17 mouse cellular contexts compared by ENCODE assay signal in genomic region chr6:53356328-53356727, GRCm38 (mm10).
"Had no signal": no experiment of that assay in that cellular context is flagged by ENCODE, and none has a peak within 500 bp of the region (broad histone marks: within the 10 kb centered on the region; RNA-seq: fewer than 3 reads in every experiment).

No protein-coding gene starts in this region.

- ATAC-seq: intestine, embryonic 15.5 days; midbrain, embryonic 15.5 days had no signal

- H3K36me3 ChIP-seq: intestine, embryonic 15.5 days; limb, embryonic 12.5 days; lung, embryonic 15.5 days; midbrain, embryonic 10.5 days; midbrain, embryonic 15.5 days; neural tube, embryonic 13.5 days had no signal

- H3K4me1 ChIP-seq: intestine, embryonic 15.5 days; lung, embryonic 15.5 days; midbrain, embryonic 15.5 days; neural tube, embryonic 13.5 days had no signal

- H3K4me2 ChIP-seq: intestine, embryonic 15.5 days; limb, embryonic 12.5 days; lung, embryonic 15.5 days; midbrain, embryonic 15.5 days; neural tube, embryonic 13.5 days had no signal

- H3K27me3 ChIP-seq: intestine, embryonic 15.5 days; limb, embryonic 12.5 days; lung, embryonic 15.5 days; midbrain, embryonic 15.5 days; neural tube, embryonic 13.5 days had no signal

- H3K9me3 ChIP-seq: intestine, embryonic 15.5 days; lung, embryonic 15.5 days; midbrain, embryonic 10.5 days; midbrain, embryonic 15.5 days; neural tube, embryonic 13.5 days had no signal

- H3K27ac ChIP-seq: intestine, embryonic 15.5 days; limb, embryonic 12.5 days; liver, embryonic 14.5 days; lung, embryonic 15.5 days; midbrain, embryonic 10.5 days; midbrain, embryonic 15.5 days; neural tube, embryonic 13.5 days had no signal

- DNase-seq: kidney, adult 8-10 months; kidney, postnatal 10 days; kidney, postnatal 4 days; liver; lung, postnatal 36 days; retina, postnatal 1 day; right cerebral cortex, postnatal 4 days; spleen, adult 18-20 months; thymus, adult 2 months; thymus, postnatal 25 days had no signal

- H3K4me3 ChIP-seq: intestine, embryonic 15.5 days; limb, embryonic 12.5 days; lung, embryonic 15.5 days; midbrain, embryonic 10.5 days; midbrain, embryonic 15.5 days; neural tube, embryonic 13.5 days had no signal

- H3K9ac ChIP-seq: intestine, embryonic 15.5 days; limb, embryonic 12.5 days; liver, embryonic 14.5 days; lung, embryonic 15.5 days; midbrain, embryonic 15.5 days; neural tube, embryonic 13.5 days had no signal
